8 mouse cellular contexts compared by ENCODE assay signal in genomic region chr6:113238442-113238841, GRCm38 (mm10). TPM values are rescaled to one million over a fixed set of nuclear protein-coding genes. Genes with fewer than 3 reads are reported as not detected.
A peak's percentile ranks its signal among the peaks of the same experiment; 100 is the strongest.
DNase-seq lines count a peak whose midpoint lies in the region; ATAC-seq and TF ChIP-seq lines count a peak whose summit lies in the region.

No protein-coding gene starts in this region.

- TF ChIP-seq CTCF in cerebellum, adult 2 months (IDR thresholded peaks at IDR 0.05; ENCODE audit: borderline replicate concordance, insufficient read depth, low read depth, low read length) = no peak

- H3K9ac ChIP-seq in midbrain, embryonic 13.5 days (replicated peaks) = peak overlapping the region; percentile 88

- DNase-seq in cerebellum, adult 2 months = no peak
- DNase-seq in cerebellum, postnatal 25 days = no peak
- peak; percentile 30 to 40 for DNase-seq in B cell, adult 2 months
- peak; percentile 4 to 9 for DNase-seq in kidney, postnatal 4 days
- DNase-seq in right cerebral cortex, postnatal 4 days = no peak
- no peak for DNase-seq in layer of hippocampus, postnatal 25 days (ENCODE audit: extremely low spot score in 1 of 2, low spot score in 1 of 2)

- peak overlapping the region; percentile 95 for H3K4me2 ChIP-seq in midbrain, embryonic 13.5 days (replicated peaks)

- ATAC-seq in erythroblast, adult 5-6 weeks (replicated peaks; ENCODE audit: low FRiP score, poor library complexity, severe bottlenecking) = peak; percentile 17; the same call in 1 of the 2 replicates
- 0 out of 2 replicates have a peak, but pooled peaks have one; percentile 5 for ATAC-seq in midbrain, embryonic 13.5 days

- peak overlapping the region; percentile 95 for H3K4me3 ChIP-seq in cerebellum, adult 2 months (replicated peaks; ENCODE audit: insufficient read depth, low read depth, low read length)
- peak overlapping the region; percentile 94 for H3K4me3 ChIP-seq in midbrain, embryonic 13.5 days (replicated peaks)

- WGBS in cerebellum, adult 2 months = 32% methylated on average over 6 of the region's 6 CpGs
- WGBS in midbrain, embryonic 13.5 days = 52% methylated on average over 6 of the region's 6 CpGs

- H3K27me3 ChIP-seq in cerebellum, adult 2 months (ENCODE audit: control insufficient read depth, insufficient read depth, low read length) = no peaks in the 10 kb centered on the region
- H3K27me3 ChIP-seq in midbrain, embryonic 13.5 days = no peaks in the 10 kb centered on the region

- TF ChIP-seq POLR2A in cerebellum, adult 2 months (IDR thresholded peaks at IDR 0.05; ENCODE audit: borderline replicate concordance, insufficient read depth, low read length) = no peak

- H3K36me3 ChIP-seq in midbrain, embryonic 13.5 days = peaks cover 24% of the 10 kb centered on the region

- no peaks in the 10 kb centered on the region for H3K9me3 ChIP-seq in midbrain, embryonic 13.5 days

- H3K27ac ChIP-seq in cerebellum, adult 2 months (ENCODE audit: insufficient read depth, low read length) = no peak overlapping the region
- H3K27ac ChIP-seq in midbrain, embryonic 13.5 days = no peak overlapping the region

- peaks cover 6% of the 10 kb centered on the region; the same call in 1 of the 2 replicates for H3K4me1 ChIP-seq in cerebellum, adult 2 months (ENCODE audit: control insufficient read depth, insufficient read depth, low read length)
- H3K4me1 ChIP-seq in midbrain, embryonic 13.5 days (replicated peaks) = peaks cover 16% of the 10 kb centered on the region

RNA-seq across cellular contexts. Expression of gene Mtmr14, which starts 0.8 kb away (rescaled TPM):
- polyA plus RNA-seq in cerebellum, adult 2 months (2012; rRNA removed) = 23.8 and 24.2 TPM in 2 replicates
- total RNA-seq in erythroblast, adult 5-6 weeks (2015; ENCODE audit: low replicate concordance) = 19.0 and 35.0 TPM in 2 replicates
- total RNA-seq in erythroblast, adult 5-6 weeks (2017; ENCODE audit: low replicate concordance) = 25.5 and 42.9 TPM in 2 replicates
- 40.4 and 45.0 TPM in 2 replicates for polyA plus RNA-seq in midbrain, embryonic 13.5 days (2015; fragmentation: Nextera tagmentation; extraction: Ambion mirVana)
- 10 to 100 TPM; 15.7 to 17.3 TPM for total RNA-seq in layer of hippocampus, postnatal 25 days (2021)

RNA-seq across cellular contexts. Expression of gene Lhfpl4, which starts 43.3 kb away (rescaled TPM):
- 53.1 and 57.5 TPM in 2 replicates for polyA plus RNA-seq in cerebellum, adult 2 months (2012; rRNA removed)
- total RNA-seq in erythroblast, adult 5-6 weeks (2015; ENCODE audit: low replicate concordance) = not detected in 2 replicates
- not detected in 2 replicates for total RNA-seq in erythroblast, adult 5-6 weeks (2017; ENCODE audit: low replicate concordance)
- 55.0 and 55.5 TPM in 2 replicates for polyA plus RNA-seq in midbrain, embryonic 13.5 days (2015; fragmentation: Nextera tagmentation; extraction: Ambion mirVana)
- 10 to 100 TPM; 73.2 to 84.9 TPM for total RNA-seq in layer of hippocampus, postnatal 25 days (2021)

RNA-seq across cellular contexts. Expression of gene Cpne9, which starts 43.7 kb away (rescaled TPM):
- 105 and 114 TPM in 2 replicates for polyA plus RNA-seq in cerebellum, adult 2 months (2012; rRNA removed)
- 0.42 TPM in 1 of 2 replicates, not detected in the other for total RNA-seq in erythroblast, adult 5-6 weeks (2015; ENCODE audit: low replicate concordance)
- total RNA-seq in erythroblast, adult 5-6 weeks (2017; ENCODE audit: low replicate concordance) = 0.51 and 2.1 TPM in 2 replicates
- polyA plus RNA-seq in midbrain, embryonic 13.5 days (2015; fragmentation: Nextera tagmentation; extraction: Ambion mirVana) = 0.58 and 0.71 TPM in 2 replicates
- total RNA-seq in layer of hippocampus, postnatal 25 days (2021) = 10 to 100 TPM; 17.5 to 18.9 TPM

Comparison
In these comparisons a context has a peak if more than half of its experiments do, and no peak if none do; other contexts are left out.
1. DNase-seq: peak in B cell, adult 2 months (2 of 2) and kidney, postnatal 4 days (2 of 2); none in cerebellum, adult 2 months (0 of 2), cerebellum, postnatal 25 days (0 of 2), right cerebral cortex, postnatal 4 days (single experiment) and layer of hippocampus, postnatal 25 days (0 of 2).
2. RNA of gene Lhfpl4, which starts 43.3 kb away (total RNA-seq): 73.2 to 84.9 TPM in layer of hippocampus, postnatal 25 days; not detected in erythroblast, adult 5-6 weeks; every median in the first group is over 10 times any median in the second.
3. RNA of gene Cpne9, which starts 43.7 kb away (total RNA-seq): 17.5 to 18.9 TPM in layer of hippocampus, postnatal 25 days; 0.42 to 2.1 TPM in erythroblast, adult 5-6 weeks; every median in the first group is over 4 times any median in the second.